Mouse (Mus musculus) ES-E14 (cell line): ENCODE measurements around the gene Rims1.

Experiments used
- CHD2 ChIP-seq: IDR thresholded peaks from 2 replicates; pipeline ENCODE4 v1.6.1; 2014; ENCODE audit warnings: mild to moderate bottlenecking, low read depth, low read length, inconsistent platforms
- HCFC1 ChIP-seq: IDR thresholded peaks from 2 replicates; pipeline ENCODE4 v1.6.1; 2012; ENCODE audit warnings: low read length, inconsistent platforms, borderline replicate concordance; ENCODE audit not compliant: insufficient read depth
- ZNF384 ChIP-seq: IDR thresholded peaks from 2 replicates; pipeline ENCODE4 v1.6.1; 2012; ENCODE audit warnings: low read depth, low read length, inconsistent platforms

DNA sequence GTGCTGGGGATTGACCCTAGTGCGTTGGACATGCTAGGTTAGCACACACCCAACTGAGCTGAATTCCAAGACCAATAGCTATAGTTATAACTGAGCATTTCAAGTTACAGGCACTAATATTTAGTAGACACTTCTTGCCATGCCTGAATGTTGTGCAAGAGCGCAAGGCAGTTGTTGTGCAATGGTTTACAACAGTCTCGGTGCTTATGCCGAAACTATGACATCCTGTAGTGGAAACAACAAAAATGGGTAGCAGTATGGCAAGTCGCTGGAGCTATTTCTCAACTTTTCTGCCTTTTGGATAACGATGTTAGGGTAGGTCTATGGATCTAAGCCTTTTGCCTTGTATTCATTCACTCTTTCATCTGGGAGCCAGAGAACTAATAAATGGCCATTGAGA, 68.3 kb downstream of the Rims1 start:
- TF ChIP-seq ZNF384, result no peak
- TF ChIP-seq HCFC1, result no peak
- TF ChIP-seq CHD2, result no peak
